Mouse (Mus musculus) cerebellum, adult 18-20 months (tissue): Measurements from ENCODE around the gene Olfr347.

ENCODE experiments used
- DNase-seq, 2 experiments: peaks; one replicate each; pipeline ENCODE4 v3.0.0; 2021

Gene Olfr347

GRCm38 (mm10) chr2:36731602-36732001 lies at the start of gene Olfr347:
Gene Olfr347, plus strand, starts transcription at chr2:36731902.
- DNase-seq = no peak

- no peak for DNase-seq
Measured at GRCm38 (mm10) chr2:36685488-36685887, 46.2 kb upstream of the Olfr347 start, which contains the start of gene Olfr346. Gene Olfr346, plus strand, starts transcription at chr2:36685788.

- DNase-seq = peak; percentile 9 to 19
Measured at GRCm38 (mm10) chr2:36736226-36736625, 4.5 kb downstream of the Olfr347 start.

- no peak for DNase-seq
Measured at GRCm38 (mm10) chr2:36783976-36784375, 52.3 kb downstream of the Olfr347 start, which contains the start of gene Olfr348. Gene Olfr348, plus strand, starts transcription at chr2:36784276.
